Mouse (Mus musculus): ENCODE measurements around the gene Smg1. TPM values are rescaled to one million over a fixed set of nuclear protein-coding genes. Genes with fewer than 3 reads are reported as not detected.

Smg1 gene
- total RNA-seq, 2 experiments from 2014 or later = 40.6 to 41.4 TPM

DNA sequence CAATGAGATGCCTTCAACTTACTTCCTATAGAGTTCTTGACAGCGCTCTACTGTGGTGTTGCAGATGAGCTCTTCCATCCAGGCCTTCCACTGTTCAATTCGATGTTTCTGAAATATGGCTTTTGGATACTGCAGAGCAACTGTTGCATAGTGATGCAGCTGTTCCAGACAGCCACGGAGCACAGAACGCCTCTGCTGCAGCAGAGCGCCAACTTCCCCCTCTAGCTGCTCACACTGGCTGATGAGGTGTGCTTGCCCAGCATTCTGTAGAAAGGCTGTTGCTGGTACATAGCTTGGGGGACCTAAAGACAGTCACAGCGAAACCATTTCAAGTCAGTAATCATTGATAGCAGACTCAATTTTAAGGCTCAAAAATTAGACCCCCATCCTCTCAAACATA, 89.3 kb downstream of the Smg1 start:
- no peak for DNase-seq (ENCODE audit: low spot score in 2 of 2)

DNA sequence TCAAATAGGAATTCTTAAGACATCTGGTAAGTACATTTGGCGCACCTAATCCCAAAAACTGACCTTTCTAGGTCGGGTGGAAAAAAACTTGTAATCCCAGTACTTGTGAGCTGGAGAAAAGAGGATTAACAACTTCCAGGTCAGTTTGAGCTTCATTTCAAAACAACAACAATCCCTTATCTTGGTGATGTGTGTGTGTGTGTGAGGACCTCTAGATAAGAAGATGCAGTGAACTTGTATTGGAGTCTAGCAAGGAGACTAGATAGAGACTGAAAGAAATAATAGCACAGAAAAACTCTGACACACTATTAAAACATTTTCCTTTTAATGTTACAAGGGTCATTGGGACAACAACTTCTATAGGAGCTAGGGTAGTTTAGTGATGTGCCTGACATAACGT, 99.9 kb downstream of the Smg1 start:
- no peak for DNase-seq (ENCODE audit: low spot score in 2 of 2)

DNA sequence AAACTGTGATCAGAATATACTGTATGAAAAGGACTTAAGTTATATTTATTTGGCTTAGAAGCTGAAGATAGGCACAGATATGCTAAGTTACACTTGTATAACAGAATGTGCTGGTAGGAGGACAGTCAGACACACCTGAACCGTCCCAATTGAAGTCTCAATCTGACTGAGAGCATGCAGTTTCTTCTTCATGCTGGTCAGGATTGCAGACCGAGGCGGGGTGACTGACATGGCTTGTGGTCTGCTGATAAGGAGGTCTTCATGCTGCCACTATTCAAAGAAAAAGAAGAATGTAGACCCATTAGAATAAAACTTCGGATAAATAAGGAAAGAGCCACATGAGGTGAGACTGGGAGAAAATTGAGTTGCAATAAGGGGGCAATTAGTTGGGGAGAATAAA, 100.3 kb downstream of the Smg1 start:
- no peak for DNase-seq (ENCODE audit: low spot score in 2 of 2)

DNA sequence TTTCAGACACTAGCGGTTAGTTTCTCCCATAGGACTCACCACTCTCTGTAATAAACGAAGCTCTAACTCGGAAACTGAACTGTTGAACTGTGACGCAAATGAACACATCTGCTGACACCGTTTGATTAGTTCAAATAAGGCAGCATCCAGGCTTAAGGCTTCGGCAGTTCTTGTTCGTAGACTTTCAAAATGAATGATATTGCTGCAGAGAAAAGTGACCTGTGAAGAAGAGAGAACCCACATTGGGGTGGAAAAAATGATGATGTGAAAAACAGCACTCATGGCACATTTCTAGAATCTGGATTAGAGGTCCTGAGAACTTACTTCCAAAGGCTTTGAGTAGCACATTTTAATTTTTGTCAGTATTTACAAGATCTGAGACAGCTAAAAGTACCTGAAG, 102.2 kb downstream of the Smg1 start:
- DNase-seq (ENCODE audit: low spot score in 2 of 2) = no peak

DNA sequence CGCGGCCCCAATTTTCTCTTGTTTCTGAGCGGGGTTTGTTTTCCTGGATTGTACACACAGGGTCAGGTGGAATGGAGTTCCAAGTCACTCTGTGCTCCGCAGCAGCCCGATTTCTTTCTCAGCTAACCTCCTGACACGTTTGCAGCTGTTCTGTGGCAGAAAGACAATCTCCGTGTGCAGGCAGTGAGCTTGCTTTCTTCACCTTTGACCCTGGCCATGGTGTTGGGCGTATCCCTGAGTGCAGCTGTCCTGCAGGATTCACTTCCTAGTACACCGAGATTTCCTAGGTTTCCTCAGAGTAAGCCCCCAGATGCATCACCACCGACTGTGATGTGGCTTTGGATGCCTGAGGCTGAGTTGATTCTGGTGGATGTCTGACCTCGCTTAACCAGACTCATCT, 108.3 kb downstream of the Smg1 start:
- DNase-seq (ENCODE audit: low spot score in 2 of 2) = no peak

DNA sequence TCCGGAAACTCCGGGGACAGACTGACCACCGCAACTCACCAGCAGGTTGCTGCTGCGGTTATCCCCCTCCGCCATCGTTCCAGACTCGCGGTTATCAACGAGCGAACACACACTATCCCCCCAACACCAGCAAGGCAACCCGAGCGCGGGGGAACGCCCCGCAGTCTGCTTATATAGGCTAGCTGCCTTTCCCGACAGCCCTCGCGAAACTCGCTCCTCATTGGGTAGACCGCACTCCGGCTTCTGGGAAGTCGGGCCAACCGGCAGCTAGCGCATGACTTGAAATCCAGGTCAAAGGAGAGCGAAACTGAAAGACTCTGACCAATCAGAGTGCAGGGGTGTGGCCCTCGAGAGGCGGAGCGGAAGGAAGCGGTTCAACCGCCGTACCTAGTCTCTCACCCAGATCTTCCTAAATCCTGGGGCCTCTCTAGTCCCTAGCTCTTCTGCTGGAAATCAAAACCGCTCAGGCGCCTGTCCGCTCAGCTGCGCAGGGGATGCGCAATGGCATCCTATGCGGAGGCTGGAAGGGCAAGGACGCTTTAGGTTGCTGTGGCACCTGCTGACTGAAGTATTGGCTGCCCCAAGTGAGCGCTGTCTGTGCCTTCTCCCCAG, 113.9 kb downstream of the Smg1 start, which contains the start of gene Arl6ip1:
Gene Arl6ip1, minus strand, starts transcription at position 233 of the 612 bp plus-strand sequence.
- DNase-seq (ENCODE audit: low spot score in 2 of 2) = peak; percentile 95 to 97

DNA sequence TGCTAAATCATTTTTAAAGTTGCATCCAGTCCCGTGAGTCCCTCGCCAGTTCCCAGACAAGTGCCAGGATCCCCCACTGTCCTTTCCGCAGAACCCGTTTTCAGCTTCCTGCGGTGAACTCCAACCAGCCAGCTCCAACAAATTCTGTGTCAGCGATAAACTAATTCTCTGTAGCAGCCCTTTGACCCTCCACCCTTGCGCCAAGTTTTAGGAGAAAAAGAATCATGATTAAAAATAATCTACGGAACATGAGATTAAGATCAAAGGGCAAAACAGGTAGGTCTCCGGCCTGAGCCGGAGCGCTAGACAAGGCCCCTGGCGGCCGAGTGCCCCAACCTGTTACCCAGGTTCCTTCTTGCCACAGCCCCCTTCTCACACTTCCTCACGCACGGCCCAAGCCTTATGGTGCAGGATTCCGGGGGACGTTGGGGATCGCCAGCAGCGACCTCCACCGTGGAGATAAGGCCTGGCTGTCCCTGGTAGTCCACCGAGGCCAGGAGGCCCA, 114.5 kb downstream of the Smg1 start:
- no peak for DNase-seq (ENCODE audit: low spot score in 2 of 2)

DNA sequence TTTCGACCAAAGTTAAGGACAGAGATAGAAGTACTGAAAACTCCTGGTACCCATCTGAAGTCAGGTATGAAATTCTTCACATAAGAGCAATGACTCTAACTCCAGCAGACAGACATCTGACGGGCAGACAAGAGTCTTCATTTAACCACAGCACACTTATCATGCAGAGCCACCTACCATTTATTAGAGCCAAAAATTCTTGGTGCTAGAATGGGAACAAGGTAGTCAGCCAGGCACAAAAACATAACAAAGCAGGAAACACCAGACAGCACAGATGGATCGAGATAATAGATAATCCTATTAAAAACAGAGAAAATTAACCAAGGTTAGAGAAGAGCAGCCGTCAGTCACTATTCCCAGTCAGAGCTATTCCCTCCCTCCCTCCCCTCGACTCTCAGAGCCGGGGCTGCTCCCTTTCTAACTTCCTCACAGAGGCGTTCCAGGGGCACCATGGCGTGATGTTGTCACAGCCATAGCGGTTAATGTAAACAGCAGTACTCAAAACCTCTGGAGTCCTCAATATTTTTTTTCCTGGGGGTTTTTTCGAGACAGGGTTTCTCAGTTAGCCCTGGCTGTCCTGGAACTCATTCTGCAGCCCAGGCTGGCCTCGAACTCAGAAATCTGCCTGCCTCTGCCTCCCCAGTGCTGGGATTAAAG, 117.1 kb downstream of the Smg1 start:
- no peak for DNase-seq (ENCODE audit: low spot score in 2 of 2)

DNA sequence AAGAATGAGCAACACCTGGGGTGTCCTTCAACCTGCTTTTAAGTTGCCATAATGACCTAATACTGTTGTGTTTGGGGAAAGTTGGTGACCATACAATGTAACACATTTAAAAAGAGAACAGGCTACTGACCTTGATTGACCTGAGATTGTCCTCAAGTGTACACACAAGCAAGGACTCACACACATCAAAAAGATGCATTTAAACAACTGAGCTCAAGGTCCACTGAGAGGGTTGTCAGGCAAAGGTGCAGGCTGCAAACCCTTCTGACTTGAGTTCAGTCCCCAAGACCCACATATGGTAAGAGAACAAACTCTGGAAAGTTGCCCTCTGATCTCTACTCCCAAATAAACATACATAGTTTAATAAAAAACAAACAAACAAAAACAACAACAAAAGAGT, 117.7 kb downstream of the Smg1 start:
- DNase-seq (ENCODE audit: low spot score in 2 of 2) = no peak

DNA sequence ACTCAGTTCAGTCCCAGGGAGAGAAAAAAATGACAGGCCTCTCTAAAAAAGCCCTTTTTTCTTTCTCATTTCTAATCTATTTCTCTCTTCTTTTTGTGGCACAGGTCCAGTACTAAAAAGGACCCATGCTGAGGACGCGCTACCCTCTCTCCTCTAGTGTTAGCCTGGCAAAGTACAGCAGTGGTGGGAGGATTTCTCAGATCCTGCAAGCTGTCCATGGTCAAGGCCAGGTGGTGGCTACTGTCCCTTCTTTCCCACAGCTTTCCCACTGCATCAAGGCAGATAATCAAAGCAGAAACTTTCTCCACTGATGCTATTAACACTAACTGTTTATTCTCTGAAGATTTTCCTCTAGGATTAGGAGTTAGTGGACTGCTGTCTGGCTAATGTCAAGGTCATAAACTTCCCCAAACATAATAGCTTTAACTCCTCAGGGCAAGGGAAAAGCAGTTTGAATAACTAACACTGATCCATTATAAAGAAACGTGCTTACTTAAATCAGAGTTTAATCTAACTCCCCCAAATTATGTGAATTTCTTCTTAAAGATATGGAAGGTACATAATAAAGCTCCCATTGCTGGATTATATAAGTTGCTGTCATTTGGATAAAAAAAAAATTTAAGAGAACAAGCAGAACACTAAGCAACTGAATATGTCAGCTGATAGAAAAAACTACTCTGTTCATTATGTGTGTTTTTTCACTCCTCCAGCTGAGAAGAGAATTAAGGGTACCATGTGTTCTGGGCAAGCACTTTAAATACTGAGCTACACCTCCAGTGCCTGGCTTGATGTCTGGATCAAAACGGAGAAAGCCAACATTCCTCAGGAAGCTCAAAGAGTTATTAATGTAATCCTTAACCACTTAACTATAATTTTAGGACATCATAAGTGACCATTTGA, 119.7 kb downstream of the Smg1 start:
- no peak for DNase-seq (ENCODE audit: low spot score in 2 of 2)

DNA sequence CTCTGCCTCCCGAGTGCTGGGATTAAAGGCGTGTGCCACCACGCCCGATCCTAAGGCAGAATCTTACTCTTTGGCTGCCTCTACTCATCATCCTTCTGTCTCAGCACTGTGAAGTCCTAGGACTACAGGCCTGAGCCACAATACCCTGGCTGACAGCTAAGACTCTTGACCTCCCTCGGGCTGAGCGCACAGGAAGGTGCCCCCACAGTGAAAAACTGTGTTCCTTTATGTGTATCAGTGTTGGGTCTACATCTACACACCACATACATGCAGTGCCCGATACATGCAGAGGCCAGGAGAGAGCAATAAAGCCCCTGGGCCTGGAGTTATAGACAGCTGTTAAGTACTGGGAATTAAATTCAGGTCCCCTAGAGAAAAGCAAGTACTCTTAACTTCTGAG, 121.2 kb downstream of the Smg1 start:
- DNase-seq (ENCODE audit: low spot score in 2 of 2) = no peak

DNA sequence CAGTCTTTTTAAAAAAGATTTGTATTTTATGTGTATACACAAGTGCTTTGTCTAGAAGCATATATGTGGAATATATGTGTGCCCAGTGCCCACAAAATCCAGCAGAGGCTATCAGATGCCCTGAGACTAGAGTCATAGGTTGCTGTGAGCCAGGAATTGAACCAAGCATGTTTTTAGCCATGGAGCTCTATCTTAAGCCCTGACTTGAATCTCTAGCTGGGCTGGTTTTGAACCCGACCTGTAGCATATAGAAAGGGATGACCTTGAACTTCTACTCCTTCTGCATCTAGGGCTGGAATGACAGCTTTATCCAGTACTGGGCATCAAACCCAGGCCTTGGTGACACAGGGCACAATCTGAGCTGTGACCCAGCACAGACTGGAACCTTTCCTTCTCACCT, 122.8 kb downstream of the Smg1 start:
- DNase-seq (ENCODE audit: low spot score in 2 of 2) = no peak

DNA sequence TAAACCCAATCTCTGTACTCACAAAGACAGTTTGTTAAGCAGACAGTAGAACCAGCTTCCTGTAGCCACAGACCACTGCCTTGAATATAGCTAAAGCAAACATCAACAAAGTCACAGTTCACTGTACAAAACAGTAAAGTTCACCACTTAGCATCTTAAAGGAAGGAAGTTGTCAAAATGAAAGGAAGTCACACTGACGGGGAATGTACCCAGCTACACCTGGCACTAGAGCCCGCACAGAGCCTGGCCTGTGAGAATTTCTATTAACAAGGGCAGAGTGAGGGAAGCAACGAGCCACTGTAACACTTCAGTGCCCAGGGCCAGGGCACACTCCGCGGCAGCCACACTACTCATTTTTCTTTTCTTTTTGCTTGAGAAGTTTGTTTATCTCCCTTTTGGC, 123.5 kb downstream of the Smg1 start:
- DNase-seq (ENCODE audit: low spot score in 2 of 2) = no peak

DNA sequence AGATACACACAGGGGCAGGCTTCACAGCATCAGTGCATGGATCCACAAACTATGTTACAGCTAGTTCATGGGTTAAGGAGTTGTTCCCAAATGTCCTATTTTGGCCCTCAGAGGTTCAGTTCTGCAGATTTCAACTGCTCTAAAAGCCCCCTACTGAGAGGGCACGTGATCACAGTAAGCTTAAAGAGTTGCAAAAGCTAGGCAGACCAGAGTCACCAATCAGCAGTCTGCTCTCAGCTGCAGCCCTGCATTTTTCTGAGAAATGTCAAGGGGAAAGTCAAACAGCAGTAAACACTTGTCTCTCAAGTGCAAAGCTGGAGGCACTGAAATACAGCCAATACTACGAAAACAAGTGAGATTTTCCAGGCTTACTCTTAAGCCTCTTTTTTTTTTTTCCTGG, 124.3 kb downstream of the Smg1 start:
- no peak for DNase-seq (ENCODE audit: low spot score in 2 of 2)

DNA sequence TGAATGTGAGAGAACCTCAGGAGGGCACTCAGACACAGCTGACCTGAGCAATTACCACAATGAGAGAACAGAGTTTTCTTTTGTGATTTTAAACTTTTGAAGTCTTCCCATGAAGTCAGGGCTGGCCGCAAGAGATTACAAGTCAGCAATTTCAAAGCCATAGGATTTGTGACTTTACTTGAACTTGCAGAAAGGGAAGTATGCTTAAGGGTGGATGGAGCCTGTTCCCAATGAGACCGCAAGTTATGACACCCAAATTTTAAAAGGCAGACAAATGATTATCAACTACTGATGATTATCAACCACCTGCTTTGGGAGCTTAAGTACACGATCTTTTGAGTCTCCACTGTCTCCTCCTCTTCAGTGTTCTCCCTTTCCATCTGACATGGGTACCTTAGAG, 125.0 kb downstream of the Smg1 start:
- DNase-seq (ENCODE audit: low spot score in 2 of 2) = no peak

DNA sequence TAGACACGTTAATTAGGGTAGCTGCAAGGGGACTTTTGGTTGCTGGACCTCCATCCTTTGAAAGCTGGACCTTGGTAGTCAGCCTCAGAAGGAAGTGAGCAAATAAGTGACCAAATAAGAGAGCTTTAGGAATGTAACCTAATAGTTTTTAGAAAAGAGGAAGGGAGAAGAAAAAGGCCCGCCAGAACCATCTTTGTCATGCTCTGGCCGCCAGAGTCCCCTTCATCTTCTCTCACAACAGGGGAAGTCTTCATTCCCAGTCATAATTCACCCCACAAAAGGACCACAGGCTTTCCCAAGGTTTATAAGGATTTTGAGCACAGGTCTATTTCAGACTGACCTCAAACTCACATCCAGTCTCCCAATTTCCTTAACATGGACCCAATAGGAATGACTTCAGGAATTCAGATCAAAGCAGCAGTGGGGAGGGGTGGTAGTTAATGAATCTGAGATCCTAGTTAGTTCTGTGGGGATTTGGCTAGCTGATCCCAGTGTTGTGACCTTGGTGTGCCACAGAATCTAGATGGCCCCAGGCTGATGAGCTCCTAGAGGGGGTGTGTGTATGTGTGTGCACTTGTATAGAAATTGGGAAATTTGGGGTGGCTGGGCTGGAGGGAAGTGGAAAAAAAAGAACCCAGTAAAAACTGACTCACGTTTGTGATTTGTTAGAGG, 125.8 kb downstream of the Smg1 start:
- no peak for DNase-seq (ENCODE audit: low spot score in 2 of 2)

DNA sequence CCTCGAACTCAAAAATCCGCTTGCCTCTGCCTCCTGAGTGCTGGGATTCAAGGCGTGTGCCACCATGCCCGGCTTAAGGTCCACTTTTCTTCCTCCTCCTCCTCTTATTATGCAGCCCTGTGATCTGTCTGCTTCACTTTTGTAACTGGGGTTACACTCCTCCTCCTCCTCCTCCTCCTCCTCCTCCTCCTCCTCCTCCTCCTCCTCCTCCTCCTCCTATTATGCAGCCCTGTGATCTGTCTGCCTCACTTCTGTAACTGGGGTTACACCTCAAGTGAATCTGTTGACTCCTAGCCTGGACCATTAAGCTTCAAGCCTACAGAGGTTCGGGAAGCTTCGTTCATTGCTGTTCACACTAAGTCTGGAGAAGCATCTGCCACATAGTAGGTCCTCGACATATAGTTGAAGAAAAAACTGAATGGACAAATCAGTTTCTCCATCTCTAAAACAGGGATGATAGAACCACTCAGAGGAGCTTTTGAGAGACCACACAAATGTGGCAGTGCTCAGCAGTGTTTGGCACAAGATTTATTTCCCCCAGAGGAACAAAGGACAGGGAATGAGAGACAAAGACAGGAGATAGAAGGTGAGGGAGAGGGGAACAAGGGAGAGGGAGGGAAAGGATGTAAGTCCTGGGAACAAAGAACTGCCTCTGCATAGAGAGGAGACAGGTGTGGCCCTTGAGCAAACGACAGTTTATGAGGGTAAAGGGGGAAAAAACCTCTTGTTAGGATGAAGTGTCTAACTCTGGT, 126.5 kb downstream of the Smg1 start:
- DNase-seq (ENCODE audit: low spot score in 2 of 2) = no peak

DNA sequence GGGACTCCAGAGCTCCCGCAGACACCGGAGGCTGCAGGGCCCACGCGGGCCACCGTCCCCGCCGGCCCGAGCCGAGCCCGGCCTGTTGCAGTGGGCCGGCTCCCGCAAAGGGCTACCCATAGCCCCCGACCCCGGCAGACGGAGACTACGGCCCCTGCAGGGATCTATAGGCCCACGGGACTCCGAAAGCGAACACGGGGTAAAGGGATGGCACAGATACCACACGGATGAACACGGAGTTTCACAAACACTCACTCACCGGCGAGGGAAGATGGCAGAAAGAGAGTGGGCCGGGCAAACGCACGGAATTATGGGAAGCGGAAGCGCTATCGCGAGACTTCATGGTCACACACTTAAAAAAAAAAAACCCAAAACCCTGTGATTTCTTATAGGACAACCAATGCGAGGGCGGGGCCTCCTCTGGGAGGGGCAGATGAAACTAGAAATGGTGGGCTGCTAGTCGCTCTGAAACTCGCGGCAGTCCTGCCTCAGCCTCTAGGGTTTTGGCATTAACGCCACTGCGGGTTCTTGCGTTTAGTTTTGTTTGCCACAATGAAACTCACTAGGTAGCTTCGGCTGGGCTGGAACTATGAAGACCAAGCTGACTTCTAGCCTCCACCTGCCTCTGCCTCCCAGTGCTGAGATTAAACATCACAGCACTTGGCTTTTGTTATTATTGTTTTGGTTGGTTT, 127.4 kb downstream of the Smg1 start, which contains the start of gene Rps15a:
Gene Rps15a, minus strand, starts transcription at position 312 of the 692 bp plus-strand sequence.
- DNase-seq (ENCODE audit: low spot score in 2 of 2) = peak; percentile 93 to 94

DNA sequence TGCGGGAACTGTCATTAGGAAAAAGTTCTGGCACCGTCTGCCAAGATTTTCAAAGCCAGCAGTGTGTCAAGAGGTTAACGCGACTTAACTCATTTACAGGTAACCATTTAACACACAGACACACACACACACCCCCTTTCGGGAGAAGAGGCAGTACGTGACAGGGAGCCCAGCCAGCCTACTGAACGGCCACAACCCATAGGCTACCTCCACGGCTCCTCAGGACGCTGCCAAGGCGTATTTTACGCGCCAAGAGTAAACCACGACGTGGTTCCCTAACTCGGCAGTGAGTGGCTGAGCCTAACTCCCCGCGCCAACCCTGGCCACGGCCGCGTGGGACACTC, 128.0 kb downstream of the Smg1 start:
- no peak for DNase-seq (ENCODE audit: low spot score in 2 of 2)

Data from adrenal gland, adult 18-20 months (tissue).